Mouse (Mus musculus): ENCODE results near the gene Senp1. TPM values are rescaled to one million over a fixed set of nuclear protein-coding genes. Genes with fewer than 3 reads are reported as not detected.

The Senp1 gene
- polyA plus RNA-seq, 1 experiment from 2014 or later = 16.7 TPM

GRCm38 (mm10) chr15:98044387-98044786, 49.2 kb downstream of the Senp1 start:
- H3K4me3 ChIP-seq = no peak overlapping the region
- no peak for ATAC-seq (replicated peaks; ENCODE audit: insufficient number of reproducible peaks, insufficient read depth, low FRiP score, low read depth)
- no peak overlapping the region for H3K4me2 ChIP-seq
- peaks cover 72% of the 10 kb centered on the region for H3K36me3 ChIP-seq
- no peak overlapping the region for H3K27ac ChIP-seq
- 93% methylated on average over 5 of the region's 5 CpGs for WGBS
- no peaks in the 10 kb centered on the region for H3K4me1 ChIP-seq (replicated peaks)
- no peak overlapping the region for H3K9ac ChIP-seq
- H3K27me3 ChIP-seq = no peaks in the 10 kb centered on the region
- H3K9me3 ChIP-seq (replicated peaks) = no peaks in the 10 kb centered on the region

- no peaks in the 10 kb centered on the region for H3K4me1 ChIP-seq (replicated peaks)
- peaks cover 71% of the 10 kb centered on the region for H3K36me3 ChIP-seq
- H3K27ac ChIP-seq = no peak overlapping the region
- WGBS = 85% methylated on average over 6 of the region's 6 CpGs
- H3K27me3 ChIP-seq = no peaks in the 10 kb centered on the region
- no peaks in the 10 kb centered on the region for H3K9me3 ChIP-seq (replicated peaks)
- no peak overlapping the region for H3K4me3 ChIP-seq
- H3K4me2 ChIP-seq = no peak overlapping the region
- H3K9ac ChIP-seq = no peak overlapping the region
- no peak for ATAC-seq (replicated peaks; ENCODE audit: insufficient number of reproducible peaks, insufficient read depth, low FRiP score, low read depth)
These were observed 49.6 kb downstream of the Senp1 start for GRCm38 (mm10) chr15:98043967-98044366.

- Histone ChIP-seq H3K27me3 (no peaks in the 10 kb centered on the region), H3K4me1 (replicated peaks) (no peaks in the 10 kb centered on the region), H3K4me3 (no peak overlapping the region), H3K9ac (no peak overlapping the region), H3K9me3 (replicated peaks) (no peaks in the 10 kb centered on the region), H3K36me3 (peaks cover 74% of the 10 kb centered on the region), H3K4me2 (no peak overlapping the region), H3K27ac (no peak overlapping the region)
- no peak for ATAC-seq (replicated peaks; ENCODE audit: insufficient number of reproducible peaks, insufficient read depth, low FRiP score, low read depth)
- 88% methylated on average over 12 of the region's 12 CpGs for WGBS
These were observed 51.0 kb downstream of the Senp1 start for GRCm38 (mm10) chr15:98042508-98042907.

- no peaks in the 10 kb centered on the region for H3K27me3 ChIP-seq
- 86% methylated on average over 10 of the region's 10 CpGs for WGBS
- H3K27ac ChIP-seq = no peak overlapping the region
- H3K4me1 ChIP-seq (replicated peaks) = no peaks in the 10 kb centered on the region
- H3K36me3 ChIP-seq = peaks cover 66% of the 10 kb centered on the region
- H3K9ac ChIP-seq = no peak overlapping the region
- H3K9me3 ChIP-seq (replicated peaks) = no peaks in the 10 kb centered on the region
- no peak overlapping the region for H3K4me2 ChIP-seq
- H3K4me3 ChIP-seq = no peak overlapping the region
- no peak for ATAC-seq (replicated peaks; ENCODE audit: insufficient number of reproducible peaks, insufficient read depth, low FRiP score, low read depth)
These were observed 53.9 kb downstream of the Senp1 start for GRCm38 (mm10) chr15:98039682-98040081.

GRCm38 (mm10) chr15:98036578-98036977, 57.0 kb downstream of the Senp1 start:
- no peaks in the 10 kb centered on the region for H3K27me3 ChIP-seq
- peaks cover 40% of the 10 kb centered on the region for H3K36me3 ChIP-seq
- H3K4me3 ChIP-seq = no peak overlapping the region
- H3K4me1 ChIP-seq (replicated peaks) = no peaks in the 10 kb centered on the region
- no peak overlapping the region for H3K4me2 ChIP-seq
- H3K9ac ChIP-seq = no peak overlapping the region
- no peak for ATAC-seq (replicated peaks; ENCODE audit: insufficient number of reproducible peaks, insufficient read depth, low FRiP score, low read depth)
- no peaks in the 10 kb centered on the region for H3K9me3 ChIP-seq (replicated peaks)
- H3K27ac ChIP-seq = no peak overlapping the region
- 92% methylated on average over 5 of the region's 5 CpGs for WGBS

GRCm38 (mm10) chr15:98035076-98035755, 58.3 kb downstream of the Senp1 start:
- H3K27ac ChIP-seq = no peak overlapping the region
- no peaks in the 10 kb centered on the region for H3K9me3 ChIP-seq (replicated peaks)
- ATAC-seq (replicated peaks; ENCODE audit: insufficient number of reproducible peaks, insufficient read depth, low FRiP score, low read depth) = no peak
- H3K4me1 ChIP-seq (replicated peaks) = no peaks in the 10 kb centered on the region
- H3K4me3 ChIP-seq = no peak overlapping the region
- H3K36me3 ChIP-seq = peaks cover 37% of the 10 kb centered on the region
- no peak overlapping the region for H3K9ac ChIP-seq
- H3K27me3 ChIP-seq = no peaks in the 10 kb centered on the region
- WGBS = 31% methylated on average over 3 of the region's 3 CpGs
- no peak overlapping the region for H3K4me2 ChIP-seq

GRCm38 (mm10) chr15:98033233-98033748, 60.3 kb downstream of the Senp1 start:
- Histone ChIP-seq H3K9ac (no peak overlapping the region), H3K4me1 (replicated peaks) (no peaks in the 10 kb centered on the region; the same call in 1 of the 2 replicates), H3K27me3 (no peaks in the 10 kb centered on the region), H3K4me3 (no peak overlapping the region), H3K36me3 (peaks cover 23% of the 10 kb centered on the region), H3K9me3 (replicated peaks) (no peaks in the 10 kb centered on the region), H3K27ac (no peak overlapping the region), H3K4me2 (no peak overlapping the region)
- no peak for ATAC-seq (replicated peaks; ENCODE audit: insufficient number of reproducible peaks, insufficient read depth, low FRiP score, low read depth)
- WGBS = 87% methylated on average over 9 of the region's 9 CpGs

GRCm38 (mm10) chr15:98029798-98030197, 63.7 kb downstream of the Senp1 start:
- Histone ChIP-seq H3K9me3 (replicated peaks) (no peaks in the 10 kb centered on the region), H3K4me1 (replicated peaks) (peaks cover 31% of the 10 kb centered on the region), H3K27me3 (no peaks in the 10 kb centered on the region), H3K27ac (no peak overlapping the region), H3K4me3 (no peak overlapping the region), H3K4me2 (no peak overlapping the region), H3K36me3 (no peaks in the 10 kb centered on the region), H3K9ac (no peak overlapping the region)
- no peak for ATAC-seq (replicated peaks; ENCODE audit: insufficient number of reproducible peaks, insufficient read depth, low FRiP score, low read depth)
- WGBS = 79% methylated on average over 6 of the region's 6 CpGs

- H3K36me3 ChIP-seq = no peaks in the 10 kb centered on the region
- peak; percentile 64; the same call in 1 of the 2 replicates for ATAC-seq (replicated peaks; ENCODE audit: insufficient number of reproducible peaks, insufficient read depth, low FRiP score, low read depth)
- peak overlapping the region; percentile 46 for H3K27ac ChIP-seq
- peak overlapping the region; percentile 1; the same call in 1 of the 2 replicates for H3K9ac ChIP-seq
- peaks cover 31% of the 10 kb centered on the region for H3K4me1 ChIP-seq (replicated peaks)
- no peaks in the 10 kb centered on the region for H3K27me3 ChIP-seq
- WGBS = 25% methylated on average over 12 of the region's 12 CpGs
- no peak overlapping the region for H3K4me2 ChIP-seq
- no peak overlapping the region for H3K4me3 ChIP-seq
- no peaks in the 10 kb centered on the region for H3K9me3 ChIP-seq (replicated peaks)
These were observed 66.3 kb downstream of the Senp1 start for GRCm38 (mm10) chr15:98026967-98027904.

- no peak overlapping the region for H3K4me2 ChIP-seq
- H3K4me3 ChIP-seq = no peak overlapping the region
- peaks cover 31% of the 10 kb centered on the region for H3K4me1 ChIP-seq (replicated peaks)
- H3K9me3 ChIP-seq (replicated peaks) = no peaks in the 10 kb centered on the region
- no peaks in the 10 kb centered on the region for H3K36me3 ChIP-seq
- no peak overlapping the region for H3K9ac ChIP-seq
- 0 out of 2 replicates have a peak overlapping the region, but pooled peaks have one; percentile 20 for H3K27ac ChIP-seq
- 35% methylated on average over 4 of the region's 4 CpGs for WGBS
- H3K27me3 ChIP-seq = no peaks in the 10 kb centered on the region
- ATAC-seq (replicated peaks; ENCODE audit: insufficient number of reproducible peaks, insufficient read depth, low FRiP score, low read depth) = no peak
These were observed 67.9 kb downstream of the Senp1 start for GRCm38 (mm10) chr15:98025611-98026010.

- Histone ChIP-seq H3K4me2 (no peak overlapping the region), H3K27ac (no peak overlapping the region), H3K4me3 (no peak overlapping the region), H3K36me3 (no peaks in the 10 kb centered on the region), H3K9me3 (replicated peaks) (no peaks in the 10 kb centered on the region), H3K9ac (no peak overlapping the region), H3K27me3 (no peaks in the 10 kb centered on the region), H3K4me1 (replicated peaks) (peaks cover 30% of the 10 kb centered on the region)
- WGBS = 42% methylated on average over 3 of the region's 3 CpGs
- no peak for ATAC-seq (replicated peaks; ENCODE audit: insufficient number of reproducible peaks, insufficient read depth, low FRiP score, low read depth)
These were observed 70.4 kb downstream of the Senp1 start for GRCm38 (mm10) chr15:98023137-98023536.
